Mouse (Mus musculus): ENCODE data around the gene Plppr3. TPM values are rescaled to one million over a fixed set of nuclear protein-coding genes. Genes with fewer than 3 reads are reported as not detected.

Plppr3 gene
- 142 and 156 TPM in 2 replicates for polyA plus RNA-seq (2014; fragmentation: Nextera tagmentation; extraction: Ambion mirVana)

DNA sequence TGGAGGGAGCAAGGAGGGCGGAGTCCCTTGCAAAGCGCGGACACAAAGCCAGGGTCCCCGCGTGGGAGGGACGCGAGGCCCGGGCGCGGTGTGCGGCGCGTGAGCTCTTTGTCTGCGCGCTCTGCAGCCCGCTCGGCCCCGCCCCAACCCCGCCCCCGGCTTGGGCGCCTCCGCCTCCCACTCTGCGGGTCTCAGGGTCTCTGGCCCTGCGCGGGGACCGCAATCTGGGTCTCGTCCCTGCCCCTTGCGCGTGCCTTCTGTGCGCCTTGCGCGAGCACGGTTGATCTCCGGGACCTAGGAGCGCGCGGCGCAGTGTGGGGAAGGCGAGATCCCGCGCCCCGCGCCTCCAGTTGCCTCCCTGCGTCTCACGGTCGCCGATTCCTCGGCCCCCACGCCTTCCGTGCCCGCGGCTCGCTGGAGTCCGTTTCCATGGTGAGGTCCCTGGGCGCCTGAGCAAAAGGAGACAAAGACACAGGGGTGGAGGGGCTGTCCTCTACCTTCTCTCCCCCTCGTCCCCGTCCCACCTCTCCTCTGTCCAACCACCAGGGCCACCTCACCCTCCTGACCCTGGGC lies at the start of gene Plppr3, which contains the start of gene Prtn3:
Plppr3 (minus strand) TSS at position 345 of the 573 bp plus-strand sequence.
Prtn3 (plus strand) TSS at position 187 of the 573 bp plus-strand sequence.
- peak within 1 kb of the TSS; percentile 70 for H3K4me3 ChIP-seq (ENCODE audit: low read depth, low read length)
- H3K27ac ChIP-seq (ENCODE audit: low read depth, low read length), result peak within 1 kb of the TSS; percentile 79
- peak within 1 kb of the TSS; percentile 72 for H3K4me2 ChIP-seq (ENCODE audit: low read depth)
- peaks cover 10% of the 10 kb centered on the region for H3K4me1 ChIP-seq (ENCODE audit: control insufficient read depth, insufficient read depth, low read length)
- H3K36me3 ChIP-seq (ENCODE audit: control insufficient read depth, insufficient read depth, low read length), result peaks cover 9% of the 10 kb centered on the region
- ATAC-seq (ENCODE audit: insufficient read depth, low FRiP score, low TSS enrichment) (peak; percentile 95), DNase-seq (ENCODE audit: low spot score) (peak; percentile 89)
- H3K9ac ChIP-seq (ENCODE audit: low read length), result peak within 1 kb of the TSS; percentile 98
- 0% methylated on average over 43 of the region's 57 CpGs for WGBS
- no peaks in the 10 kb centered on the region for H3K9me3 ChIP-seq (ENCODE audit: control insufficient read depth, low read length)
- H3K27me3 ChIP-seq (ENCODE audit: control insufficient read depth, insufficient read depth, low read length), result no peaks in the 10 kb centered on the region

DNA sequence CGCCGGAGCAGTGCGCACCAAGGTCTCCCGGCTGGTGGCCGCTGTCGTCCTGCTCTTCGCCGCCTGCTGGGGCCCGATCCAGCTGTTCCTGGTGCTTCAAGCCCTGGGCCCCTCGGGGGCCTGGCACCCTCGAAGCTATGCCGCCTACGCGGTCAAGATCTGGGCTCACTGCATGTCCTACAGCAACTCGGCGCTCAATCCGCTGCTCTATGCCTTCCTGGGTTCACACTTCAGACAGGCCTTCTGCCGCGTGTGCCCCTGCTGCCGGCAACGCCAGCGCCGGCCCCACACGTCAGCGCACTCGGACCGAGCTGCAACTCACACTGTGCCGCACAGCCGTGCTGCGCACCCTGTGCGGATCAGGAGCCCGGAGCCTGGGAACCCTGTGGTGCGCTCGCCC lies 47.1 kb upstream of the Plppr3 start:
- Histone ChIP-seq H3K4me2 (ENCODE audit: low read depth) (peak overlapping the region; percentile 34), H3K4me1 (ENCODE audit: control insufficient read depth, insufficient read depth, low read length) (peaks cover 23% of the 10 kb centered on the region), H3K36me3 (ENCODE audit: control insufficient read depth, insufficient read depth, low read length) (no peaks in the 10 kb centered on the region), H3K27ac (ENCODE audit: low read depth, low read length) (no peak overlapping the region), H3K9ac (ENCODE audit: low read length) (no peak overlapping the region), H3K27me3 (ENCODE audit: control insufficient read depth, insufficient read depth, low read length) (peaks cover 66% of the 10 kb centered on the region), H3K9me3 (ENCODE audit: control insufficient read depth, low read length) (no peaks in the 10 kb centered on the region), H3K4me3 (ENCODE audit: low read depth, low read length) (peak overlapping the region; percentile 22; the same call in 1 of the 2 replicates)
- peak; percentile 44 for DNase-seq (ENCODE audit: low spot score)
- ATAC-seq (ENCODE audit: insufficient read depth, low FRiP score, low TSS enrichment), result no peak
- WGBS, result under 1% methylated on average over 34 of the region's 34 CpGs

DNA sequence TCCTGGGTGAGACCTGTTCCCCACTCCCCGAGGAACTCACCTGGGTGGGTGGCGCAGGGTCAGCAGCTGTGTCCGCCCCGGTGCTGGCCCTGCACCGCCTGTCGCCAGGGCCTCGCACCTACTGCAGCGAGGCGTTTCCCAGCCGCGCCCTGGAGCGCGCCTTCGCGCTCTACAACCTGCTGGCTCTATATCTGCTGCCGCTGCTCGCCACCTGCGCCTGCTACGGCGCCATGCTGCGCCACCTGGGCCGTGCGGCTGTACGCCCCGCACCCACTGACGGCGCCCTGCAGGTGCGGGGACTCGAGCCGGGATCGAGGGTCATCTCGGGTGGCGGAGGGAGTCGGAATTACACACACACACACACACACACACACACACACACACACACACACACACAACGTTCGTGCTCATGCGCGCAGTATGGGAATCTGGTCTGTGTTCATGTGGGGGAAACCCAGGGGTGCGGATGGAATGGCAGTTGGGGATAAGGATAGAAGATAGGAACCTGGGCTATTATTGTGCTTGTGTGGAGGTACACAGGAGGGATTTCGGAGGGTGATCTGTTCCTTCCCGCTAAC lies 46.6 kb upstream of the Plppr3 start, which contains the start of gene R3hdm4:
R3hdm4 (minus strand) TSS at position 251 of the 578 bp plus-strand sequence.
- Histone ChIP-seq H3K9me3 (ENCODE audit: control insufficient read depth, low read length) (no peaks in the 10 kb centered on the region), H3K27ac (ENCODE audit: low read depth, low read length) (no peak within 1 kb of the TSS), H3K9ac (ENCODE audit: low read length) (peak within 1 kb of the TSS; percentile 10; the same call in 1 of the 2 replicates), H3K4me2 (ENCODE audit: low read depth) (peak within 1 kb of the TSS; percentile 34), H3K4me1 (ENCODE audit: control insufficient read depth, insufficient read depth, low read length) (peaks cover 21% of the 10 kb centered on the region), H3K27me3 (ENCODE audit: control insufficient read depth, insufficient read depth, low read length) (peaks cover 66% of the 10 kb centered on the region), H3K36me3 (ENCODE audit: control insufficient read depth, insufficient read depth, low read length) (no peaks in the 10 kb centered on the region), H3K4me3 (ENCODE audit: low read depth, low read length) (peak within 1 kb of the TSS; percentile 22)
- WGBS, result 4% methylated on average over 41 of the region's 41 CpGs
- DNase-seq (ENCODE audit: low spot score) (no peak), ATAC-seq (ENCODE audit: insufficient read depth, low FRiP score, low TSS enrichment) (no peak)

DNA sequence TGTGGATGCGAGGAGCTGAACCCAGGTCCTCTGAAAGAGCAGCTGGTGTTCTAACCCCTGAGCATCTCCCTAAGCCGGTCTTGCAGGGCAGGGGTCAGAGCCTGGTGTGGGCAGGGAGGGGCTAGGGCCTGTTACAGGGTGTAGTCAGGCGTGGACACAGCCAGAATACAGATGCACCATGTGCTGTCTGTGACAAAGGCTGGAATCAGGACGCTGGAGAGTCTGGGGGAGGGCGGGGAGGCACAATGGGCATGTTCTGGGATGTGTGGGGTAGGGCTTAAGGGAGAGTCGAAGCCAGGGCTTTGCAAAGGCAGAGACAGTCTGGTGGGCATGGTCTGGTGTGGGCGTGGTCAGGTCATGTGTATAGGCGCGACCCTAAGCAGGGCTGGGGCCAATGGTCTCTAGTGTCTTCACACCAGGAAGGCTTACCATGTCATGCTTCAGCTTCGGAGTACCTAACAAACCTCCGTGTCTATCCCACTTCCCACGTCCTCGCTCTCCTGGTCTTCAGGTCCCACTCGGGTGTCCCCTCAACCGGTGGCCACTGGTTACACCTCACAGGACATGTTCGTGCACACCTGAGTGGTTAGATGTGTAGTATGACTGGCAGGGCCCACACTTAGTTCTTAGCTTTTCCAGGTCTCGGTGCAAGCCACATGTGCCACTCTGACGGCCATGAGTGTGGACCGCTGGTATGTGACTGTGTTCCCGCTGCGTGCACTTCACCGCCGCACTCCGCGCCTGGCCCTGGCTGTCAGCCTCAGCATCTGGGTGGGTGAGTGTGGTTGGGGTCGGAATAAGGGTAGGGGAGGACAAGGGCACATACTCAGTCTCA lies 45.8 kb upstream of the Plppr3 start:
- DNase-seq (ENCODE audit: low spot score), result peak; percentile 19
- no peak overlapping the region for H3K4me2 ChIP-seq (ENCODE audit: low read depth)
- WGBS, result 14% methylated on average over 26 of the region's 26 CpGs
- H3K27ac ChIP-seq (ENCODE audit: low read depth, low read length), result no peak overlapping the region
- H3K36me3 ChIP-seq (ENCODE audit: control insufficient read depth, insufficient read depth, low read length), result no peaks in the 10 kb centered on the region
- H3K9me3 ChIP-seq (ENCODE audit: control insufficient read depth, low read length), result no peaks in the 10 kb centered on the region
- peak overlapping the region; percentile 10 for H3K4me3 ChIP-seq (ENCODE audit: low read depth, low read length)
- H3K27me3 ChIP-seq (ENCODE audit: control insufficient read depth, insufficient read depth, low read length), result peaks cover 66% of the 10 kb centered on the region
- peak overlapping the region; percentile 10; the same call in 1 of the 2 replicates for H3K9ac ChIP-seq (ENCODE audit: low read length)
- peaks cover 23% of the 10 kb centered on the region for H3K4me1 ChIP-seq (ENCODE audit: control insufficient read depth, insufficient read depth, low read length)
- ATAC-seq (ENCODE audit: insufficient read depth, low FRiP score, low TSS enrichment), result no peak

DNA sequence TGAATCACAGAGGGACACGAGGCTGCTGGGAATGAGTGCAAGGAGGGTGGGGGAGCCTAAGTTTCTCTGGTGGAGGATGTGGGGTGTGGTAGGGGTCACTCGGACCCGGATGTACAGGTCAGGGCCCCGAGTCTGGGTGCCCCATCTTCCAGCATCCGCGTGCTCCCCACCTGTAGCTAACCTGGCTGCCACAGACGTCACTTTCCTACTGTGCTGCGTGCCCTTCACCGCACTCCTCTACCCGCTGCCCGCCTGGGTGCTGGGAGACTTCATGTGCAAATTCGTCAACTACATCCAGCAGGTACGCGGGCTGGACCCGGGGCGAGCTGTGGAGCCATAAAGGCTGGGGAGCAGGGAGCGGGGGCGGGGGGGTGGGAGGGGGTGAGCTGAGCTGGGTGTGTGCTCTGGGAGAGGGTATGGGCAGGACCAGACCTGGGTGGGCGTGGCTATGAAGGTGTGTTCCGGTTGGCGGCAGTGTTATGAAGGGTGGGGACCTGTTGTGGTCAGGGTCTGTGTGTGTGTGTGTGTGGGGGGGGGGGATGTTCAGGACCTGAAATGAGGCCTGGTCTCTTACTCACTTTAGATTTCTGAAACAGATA lies 44.9 kb upstream of the Plppr3 start:
- Histone ChIP-seq H3K4me2 (ENCODE audit: low read depth) (no peak overlapping the region), H3K4me1 (ENCODE audit: control insufficient read depth, insufficient read depth, low read length) (peaks cover 23% of the 10 kb centered on the region)

DNA sequence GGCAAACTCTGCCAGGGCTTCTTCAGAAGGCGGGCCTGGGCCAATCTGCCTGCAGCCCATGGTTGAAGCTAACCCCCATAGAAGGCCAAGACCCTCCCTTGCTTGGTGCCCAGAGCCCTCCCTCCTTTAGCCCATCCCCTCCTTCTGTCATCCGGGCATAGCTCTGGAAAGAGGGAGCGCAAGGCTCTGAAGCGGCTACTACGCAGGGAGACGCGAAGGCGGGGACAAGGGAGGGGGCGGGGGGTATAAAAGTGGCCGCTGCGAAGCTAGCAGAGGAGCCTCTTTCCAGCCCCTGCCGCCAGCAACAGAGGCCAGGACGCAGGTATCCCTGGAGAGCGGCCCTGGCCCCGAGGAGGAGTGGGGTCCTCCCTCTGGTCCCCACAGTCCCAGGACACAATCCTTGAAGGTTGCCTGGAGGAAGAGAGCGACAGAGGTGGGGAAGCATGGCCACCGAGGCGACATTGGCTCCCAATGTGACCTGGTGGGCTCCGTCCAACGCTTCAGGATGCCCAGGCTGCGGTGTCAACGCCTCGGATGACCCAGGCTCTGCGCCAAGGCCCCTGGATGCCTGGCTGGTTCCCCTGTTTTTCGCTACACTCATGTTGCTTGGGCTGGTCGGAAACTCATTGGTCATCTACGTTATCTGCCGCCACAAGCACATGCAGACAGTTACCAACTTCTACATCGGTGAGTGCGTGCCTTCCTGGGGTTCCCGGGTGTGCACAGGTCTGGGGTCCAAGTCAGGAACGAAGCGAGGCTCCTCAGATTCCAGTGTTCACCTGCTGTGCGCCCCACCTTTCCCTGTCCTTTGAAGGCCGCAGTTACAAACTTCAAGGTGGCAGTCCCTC lies 44.0 kb upstream of the Plppr3 start:
- ATAC-seq (ENCODE audit: insufficient read depth, low FRiP score, low TSS enrichment) (no peak), DNase-seq (ENCODE audit: low spot score) (peak; percentile 11)
- H3K9ac ChIP-seq (ENCODE audit: low read length), result no peak overlapping the region
- peaks cover 64% of the 10 kb centered on the region for H3K27me3 ChIP-seq (ENCODE audit: control insufficient read depth, insufficient read depth, low read length)
- H3K4me1 ChIP-seq (ENCODE audit: control insufficient read depth, insufficient read depth, low read length), result peaks cover 23% of the 10 kb centered on the region
- no peaks in the 10 kb centered on the region for H3K9me3 ChIP-seq (ENCODE audit: control insufficient read depth, low read length)
- H3K4me3 ChIP-seq (ENCODE audit: low read depth, low read length), result no peak overlapping the region
- no peaks in the 10 kb centered on the region for H3K36me3 ChIP-seq (ENCODE audit: control insufficient read depth, insufficient read depth, low read length)
- WGBS, result 4% methylated on average over 35 of the region's 35 CpGs
- 0 out of 2 replicates have a peak overlapping the region, but pooled peaks have one; percentile 10 for H3K4me2 ChIP-seq (ENCODE audit: low read depth)
- no peak overlapping the region for H3K27ac ChIP-seq (ENCODE audit: low read depth, low read length)

More for the DNA sequence above, 44.9 kb upstream of the Plppr3 start:
- H3K4me3 ChIP-seq (ENCODE audit: low read depth, low read length), result peak overlapping the region; percentile 10; the same call in 1 of the 2 replicates
- no peaks in the 10 kb centered on the region for H3K9me3 ChIP-seq (ENCODE audit: control insufficient read depth, low read length)
- peaks cover 66% of the 10 kb centered on the region for H3K27me3 ChIP-seq (ENCODE audit: control insufficient read depth, insufficient read depth, low read length)
- H3K9ac ChIP-seq (ENCODE audit: low read length), result no peak overlapping the region
- no peak for DNase-seq (ENCODE audit: low spot score)
- no peak overlapping the region for H3K27ac ChIP-seq (ENCODE audit: low read depth, low read length)
- H3K36me3 ChIP-seq (ENCODE audit: control insufficient read depth, insufficient read depth, low read length), result no peaks in the 10 kb centered on the region
- no peak for ATAC-seq (ENCODE audit: insufficient read depth, low FRiP score, low TSS enrichment)
- 2% methylated on average over 21 of the region's 21 CpGs for WGBS

DNA sequence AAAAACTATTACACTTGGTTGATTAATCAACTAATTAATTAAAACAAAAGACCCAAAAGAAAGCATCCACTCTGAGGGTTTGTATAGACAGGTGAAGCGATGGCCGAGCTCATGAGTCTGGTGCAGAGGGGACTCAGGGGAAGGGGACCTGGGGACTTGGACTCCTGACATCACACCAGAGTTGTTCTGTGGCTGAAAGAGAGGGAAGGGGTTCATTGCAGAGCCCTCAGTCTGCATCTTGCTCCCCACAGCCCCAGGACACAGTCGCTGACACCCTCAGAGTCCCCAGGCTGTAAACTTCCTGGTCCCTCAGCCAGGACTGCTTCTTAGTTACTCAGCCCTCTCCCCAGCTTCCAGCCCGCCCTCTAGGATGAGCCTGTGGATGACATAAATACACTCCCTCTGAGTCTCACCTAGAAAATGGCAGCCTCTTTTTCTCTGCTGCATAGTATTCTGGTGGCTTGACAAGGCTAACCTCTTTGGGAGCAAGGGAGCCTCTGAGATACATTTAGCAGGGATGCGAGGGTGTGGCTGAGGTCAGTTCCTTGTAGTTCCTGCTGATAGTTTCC lies 43.2 kb upstream of the Plppr3 start:
- Histone ChIP-seq H3K9me3 (ENCODE audit: control insufficient read depth, low read length) (no peaks in the 10 kb centered on the region), H3K36me3 (ENCODE audit: control insufficient read depth, insufficient read depth, low read length) (no peaks in the 10 kb centered on the region), H3K4me3 (ENCODE audit: low read depth, low read length) (peak overlapping the region; percentile 74; the same call in 1 of the 2 replicates), H3K27me3 (ENCODE audit: control insufficient read depth, insufficient read depth, low read length) (peaks cover 56% of the 10 kb centered on the region), H3K9ac (ENCODE audit: low read length) (peak overlapping the region; percentile 92; the same call in 1 of the 2 replicates), H3K4me1 (ENCODE audit: control insufficient read depth, insufficient read depth, low read length) (peaks cover 23% of the 10 kb centered on the region), H3K4me2 (ENCODE audit: low read depth) (peak overlapping the region; percentile 73), H3K27ac (ENCODE audit: low read depth, low read length) (no peak overlapping the region)
- DNase-seq (ENCODE audit: low spot score) (peak; percentile 8), ATAC-seq (ENCODE audit: insufficient read depth, low FRiP score, low TSS enrichment) (no peak)
- WGBS, result 61% methylated on average over 5 of the region's 5 CpGs

Measured in neural tube, embryonic 11.5 days (tissue).